Mouse (Mus musculus): Measurements from ENCODE around the gene Col23a1. TPM values are rescaled to one million over a fixed set of nuclear protein-coding genes. Genes with fewer than 3 reads are reported as not detected.

Col23a1 gene
- polyA plus RNA-seq, 1 experiment from 2014 or later = 29.3 TPM

- Histone ChIP-seq H3K4me2 (replicated peaks) (no peak overlapping the region), H3K4me3 (no peak overlapping the region), H3K27ac (no peak overlapping the region), H3K36me3 (no peaks in the 10 kb centered on the region), H3K27me3 (no peaks in the 10 kb centered on the region), H3K9ac (no peak overlapping the region), H3K9me3 (no peaks in the 10 kb centered on the region), H3K4me1 (peaks cover 40% of the 10 kb centered on the region)
- WGBS = 60% methylated on average over 14 of the region's 14 CpGs
- ATAC-seq (ENCODE audit: insufficient number of reproducible peaks, insufficient read depth, low FRiP score, low TSS enrichment) = no peak
Observed at GRCm38 (mm10) chr11:51526631-51527161, 237.0 kb downstream of the Col23a1 start.

- Histone ChIP-seq H3K4me2 (replicated peaks) (peak overlapping the region; percentile 28; the same call in 1 of the 2 replicates), H3K27ac (peak overlapping the region; percentile 52; the same call in 1 of the 2 replicates), H3K9ac (peak overlapping the region; percentile 38; the same call in 1 of the 2 replicates)
Observed at GRCm38 (mm10) chr11:51533128-51533533, 243.4 kb downstream of the Col23a1 start.

GRCm38 (mm10) chr11:51534314-51534713 lies 244.6 kb downstream of the Col23a1 start:
- no peak for ATAC-seq (ENCODE audit: insufficient number of reproducible peaks, insufficient read depth, low FRiP score, low TSS enrichment)
- Histone ChIP-seq H3K27me3 (no peaks in the 10 kb centered on the region), H3K4me3 (no peak overlapping the region), H3K4me2 (replicated peaks) (no peak overlapping the region), H3K27ac (no peak overlapping the region), H3K9ac (no peak overlapping the region), H3K36me3 (no peaks in the 10 kb centered on the region), H3K4me1 (peaks cover 13% of the 10 kb centered on the region), H3K9me3 (no peaks in the 10 kb centered on the region)
- WGBS = 22% methylated on average over 2 of the region's 2 CpGs

More at GRCm38 (mm10) chr11:51533128-51533533, 243.4 kb downstream of the Col23a1 start:
- 16% methylated on average over 11 of the region's 11 CpGs for WGBS
- Histone ChIP-seq H3K4me3 (no peak overlapping the region), H3K27me3 (no peaks in the 10 kb centered on the region), H3K4me1 (peaks cover 7% of the 10 kb centered on the region), H3K9me3 (no peaks in the 10 kb centered on the region), H3K36me3 (no peaks in the 10 kb centered on the region)
- no peak; the same call in 1 of the 2 replicates for ATAC-seq (ENCODE audit: insufficient number of reproducible peaks, insufficient read depth, low FRiP score, low TSS enrichment)

GRCm38 (mm10) chr11:51538388-51538787 lies 248.7 kb downstream of the Col23a1 start:
- peaks cover 30% of the 10 kb centered on the region for H3K4me1 ChIP-seq
- no peak overlapping the region for H3K27ac ChIP-seq
- H3K9me3 ChIP-seq = no peaks in the 10 kb centered on the region

GRCm38 (mm10) chr11:51538919-51539758 lies 249.4 kb downstream of the Col23a1 start:
- Histone ChIP-seq H3K27me3 (no peaks in the 10 kb centered on the region), H3K27ac (peak overlapping the region; percentile 67), H3K9me3 (no peaks in the 10 kb centered on the region), H3K4me2 (replicated peaks) (no peak overlapping the region), H3K9ac (no peak overlapping the region), H3K36me3 (no peaks in the 10 kb centered on the region), H3K4me1 (peaks cover 33% of the 10 kb centered on the region), H3K4me3 (no peak overlapping the region)
- ATAC-seq (ENCODE audit: insufficient number of reproducible peaks, insufficient read depth, low FRiP score, low TSS enrichment) = 0 out of 2 replicates have a peak, but pooled peaks have one; percentile 5
- 35% methylated on average over 13 of the region's 13 CpGs for WGBS

More at GRCm38 (mm10) chr11:51538388-51538787, 248.7 kb downstream of the Col23a1 start:
- Histone ChIP-seq H3K27me3 (no peaks in the 10 kb centered on the region), H3K36me3 (no peaks in the 10 kb centered on the region), H3K9ac (no peak overlapping the region), H3K4me3 (no peak overlapping the region), H3K4me2 (replicated peaks) (no peak overlapping the region)
- WGBS = 18% methylated on average over 7 of the region's 7 CpGs
- ATAC-seq (ENCODE audit: insufficient number of reproducible peaks, insufficient read depth, low FRiP score, low TSS enrichment) = no peak

GRCm38 (mm10) chr11:51539759-51540282 lies 250.1 kb downstream of the Col23a1 start:
- Histone ChIP-seq H3K4me1 (peaks cover 37% of the 10 kb centered on the region), H3K4me2 (replicated peaks) (no peak overlapping the region), H3K9me3 (no peaks in the 10 kb centered on the region), H3K36me3 (no peaks in the 10 kb centered on the region), H3K9ac (no peak overlapping the region), H3K27me3 (no peaks in the 10 kb centered on the region), H3K4me3 (no peak overlapping the region), H3K27ac (no peak overlapping the region)
- peak; percentile 52; the same call in 1 of the 2 replicates for ATAC-seq (ENCODE audit: insufficient number of reproducible peaks, insufficient read depth, low FRiP score, low TSS enrichment)
- WGBS = 13% methylated on average over 10 of the region's 10 CpGs

GRCm38 (mm10) chr11:51542424-51542823 lies 252.7 kb downstream of the Col23a1 start:
- 17% methylated on average over 9 of the region's 9 CpGs for WGBS
- no peak overlapping the region for H3K9ac ChIP-seq
- H3K27ac ChIP-seq = peak overlapping the region; percentile 83
- H3K27me3 ChIP-seq = no peaks in the 10 kb centered on the region
- H3K9me3 ChIP-seq = no peaks in the 10 kb centered on the region
- H3K36me3 ChIP-seq = no peaks in the 10 kb centered on the region
- peaks cover 49% of the 10 kb centered on the region for H3K4me1 ChIP-seq
- no peak for ATAC-seq (ENCODE audit: insufficient number of reproducible peaks, insufficient read depth, low FRiP score, low TSS enrichment)
- H3K4me3 ChIP-seq = no peak overlapping the region
- H3K4me2 ChIP-seq (replicated peaks) = no peak overlapping the region

- no peak overlapping the region for H3K4me3 ChIP-seq
- no peaks in the 10 kb centered on the region for H3K27me3 ChIP-seq
- H3K4me1 ChIP-seq = peaks cover 49% of the 10 kb centered on the region
- no peak overlapping the region for H3K9ac ChIP-seq
- H3K36me3 ChIP-seq = no peaks in the 10 kb centered on the region
- H3K9me3 ChIP-seq = no peaks in the 10 kb centered on the region
- ATAC-seq (ENCODE audit: insufficient number of reproducible peaks, insufficient read depth, low FRiP score, low TSS enrichment) = peak; percentile 58; the same call in 1 of the 2 replicates
- WGBS = 7% methylated on average over 7 of the region's 7 CpGs
- no peak overlapping the region for H3K4me2 ChIP-seq (replicated peaks)
- H3K27ac ChIP-seq = peak overlapping the region; percentile 85
Observed at GRCm38 (mm10) chr11:51543487-51544050, 253.8 kb downstream of the Col23a1 start.

GRCm38 (mm10) chr11:51544413-51544812 lies 254.7 kb downstream of the Col23a1 start:
- Histone ChIP-seq H3K4me3 (no peak overlapping the region), H3K4me2 (replicated peaks) (no peak overlapping the region), H3K27me3 (no peaks in the 10 kb centered on the region), H3K27ac (no peak overlapping the region), H3K9ac (no peak overlapping the region), H3K4me1 (peaks cover 41% of the 10 kb centered on the region), H3K9me3 (no peaks in the 10 kb centered on the region), H3K36me3 (no peaks in the 10 kb centered on the region)
- ATAC-seq (ENCODE audit: insufficient number of reproducible peaks, insufficient read depth, low FRiP score, low TSS enrichment) = no peak
- 43% methylated on average over 2 of the region's 2 CpGs for WGBS

- Histone ChIP-seq H3K9ac (no peak overlapping the region), H3K4me1 (peaks cover 41% of the 10 kb centered on the region), H3K27ac (no peak overlapping the region)
Observed at GRCm38 (mm10) chr11:51545811-51546210, 256.1 kb downstream of the Col23a1 start.

GRCm38 (mm10) chr11:51551253-51551652 lies 261.5 kb downstream of the Col23a1 start:
- Histone ChIP-seq H3K27ac (peak overlapping the region; percentile 54; the same call in 1 of the 2 replicates), H3K4me2 (replicated peaks) (no peak overlapping the region), H3K4me3 (no peak overlapping the region), H3K9ac (no peak overlapping the region), H3K27me3 (no peaks in the 10 kb centered on the region), H3K36me3 (no peaks in the 10 kb centered on the region), H3K9me3 (no peaks in the 10 kb centered on the region), H3K4me1 (peaks cover 8% of the 10 kb centered on the region)
- no peak for ATAC-seq (ENCODE audit: insufficient number of reproducible peaks, insufficient read depth, low FRiP score, low TSS enrichment)
- WGBS = 55% methylated on average over 5 of the region's 5 CpGs

More at GRCm38 (mm10) chr11:51545811-51546210, 256.1 kb downstream of the Col23a1 start:
- no peaks in the 10 kb centered on the region for H3K36me3 ChIP-seq
- no peak for ATAC-seq (ENCODE audit: insufficient number of reproducible peaks, insufficient read depth, low FRiP score, low TSS enrichment)
- WGBS = 43% methylated on average over 4 of the region's 4 CpGs
- no peak overlapping the region for H3K4me2 ChIP-seq (replicated peaks)
- no peaks in the 10 kb centered on the region for H3K27me3 ChIP-seq
- H3K9me3 ChIP-seq = no peaks in the 10 kb centered on the region
- H3K4me3 ChIP-seq = no peak overlapping the region

Data from embryonic facial prominence, embryonic 12.5 days (tissue).